Mouse (Mus musculus): Measurements from ENCODE around the gene Lhx6. TPM values are rescaled to one million over a fixed set of nuclear protein-coding genes. Genes with fewer than 3 reads are reported as not detected.

Gene Lhx6
- total and polyA plus RNA-seq, 3 experiments = 1.3 to 3.0 TPM; not detected in 1

- TF ChIP-seq JUND (IDR thresholded peaks at IDR 0.05; ENCODE audit: low read depth, low read length) = no peak
- TF ChIP-seq ETS1 (IDR thresholded peaks at IDR 0.05; ENCODE audit: low read depth, low read length) = peak; percentile 24; the same call in 1 of the 2 replicates
- TF ChIP-seq MXI1 (IDR thresholded peaks at IDR 0.05; ENCODE audit: low read depth, low read length) = no peak
- TF ChIP-seq MEF2A (IDR thresholded peaks at IDR 0.05; ENCODE audit: extremely low read depth, insufficient replicate concordance, low read depth, low read length, poor library complexity, severe bottlenecking) = no peak
- no peak for TF ChIP-seq GATA1 (IDR thresholded peaks at IDR 0.05; ENCODE audit: low read depth, low read length)
- TF ChIP-seq KAT2A (conservative IDR thresholded peaks at IDR 0.05; ENCODE audit: low read depth, low read length) = no peak
- no peak for TF ChIP-seq NRF1 (IDR thresholded peaks at IDR 0.05; ENCODE audit: insufficient read depth, low read depth, low read length, poor library complexity, severe bottlenecking)
- TF ChIP-seq SIN3A (IDR thresholded peaks at IDR 0.05; ENCODE audit: low read length) = no peak
- TF ChIP-seq CHD2 (IDR thresholded peaks at IDR 0.05; ENCODE audit: low read length) = no peak
- TF ChIP-seq SMC3 (IDR thresholded peaks at IDR 0.05; ENCODE audit: low read depth, low read length) = no peak
- no peak for TF ChIP-seq ELF1 (IDR thresholded peaks at IDR 0.05; ENCODE audit: low read depth, low read length)
- no peak for TF ChIP-seq USF2 (IDR thresholded peaks at IDR 0.05; ENCODE audit: borderline replicate concordance in 1 of 2, insufficient read depth in 1 of 2, low read depth in 1 of 2, low read length in 2 of 2)
- no peak for TF ChIP-seq UBTF (IDR thresholded peaks at IDR 0.05; ENCODE audit: borderline replicate concordance, insufficient read depth, low read depth, low read length)
- no peak for TF ChIP-seq RCOR1 (IDR thresholded peaks at IDR 0.05; ENCODE audit: low read depth, low read length)
- TF ChIP-seq ZKSCAN1 (IDR thresholded peaks at IDR 0.05; ENCODE audit: low read depth, low read length) = no peak
- peak; percentile 27 for TF ChIP-seq TAL1 (IDR thresholded peaks at IDR 0.05; ENCODE audit: low read length)
- TF ChIP-seq EP300 (IDR thresholded peaks at IDR 0.05; ENCODE audit: low read depth in 1 of 2, low read length in 2 of 2) = peak in 1 of 2 experiments; percentile 31; a peak in 1 of 4 replicates
- TF ChIP-seq ZC3H11A (IDR thresholded peaks at IDR 0.05; ENCODE audit: low read depth, low read length) = no peak
- H3K27me3 ChIP-seq (ENCODE audit: control insufficient read depth in 1 of 2, insufficient read depth in 2 of 2, low read length in 2 of 2) = peaks cover 0 to 4% of the 10 kb centered on the region in 2 experiments; a peak in 3 of 4 replicates
Observed at GRCm38 (mm10) chr2:36093914-36094475, 11.2 kb downstream of the Lhx6 start.

GRCm38 (mm10) chr2:36093301-36093700 lies 11.9 kb downstream of the Lhx6 start:
- Histone ChIP-seq H3K4me1 (ENCODE audit: control insufficient read depth in 1 of 2, insufficient read depth in 2 of 2, low read length in 2 of 2) (peaks cover 12 to 25% of the 10 kb centered on the region in 2 experiments), H3K27ac (ENCODE audit: control insufficient read depth, low read depth, low read length) (no peak overlapping the region), H3K27me3 (ENCODE audit: control insufficient read depth in 1 of 2, insufficient read depth in 2 of 2, low read length in 2 of 2) (peaks cover 0 to 3% of the 10 kb centered on the region in 2 experiments; a peak in 3 of 4 replicates), H3K79me2 (ENCODE audit: control insufficient read depth, insufficient read depth, low read length, poor library complexity) (no peaks in the 10 kb centered on the region), H3K9ac (ENCODE audit: control insufficient read depth, low read depth, low read length, poor library complexity, severe bottlenecking) (no peak overlapping the region), H3K4me3 (ENCODE audit: control insufficient read depth in 1 of 2, insufficient read depth in 1 of 2, low read depth in 2 of 2, low read length in 2 of 2) (peak overlapping the region in 1 of 2 experiments; percentile 51; a peak in 2 of 4 replicates), H3K36me3 (ENCODE audit: control insufficient read depth in 1 of 2, insufficient read depth in 2 of 2, low read length in 2 of 2) (peaks cover 0 to 12% of the 10 kb centered on the region in 2 experiments; a peak in 2 of 4 replicates), H3K9me3 (replicated peaks; ENCODE audit: insufficient read depth, low read length) (no peaks in the 10 kb centered on the region)
- TF ChIP-seq TAL1 (IDR thresholded peaks at IDR 0.05; ENCODE audit: low read length) (no peak), CHD2 (IDR thresholded peaks at IDR 0.05; ENCODE audit: low read length) (no peak), CTCF (IDR thresholded peaks at IDR 0.05 in 2 of 3, conservative IDR thresholded peaks at IDR 0.05 in 1 of 3; ENCODE audit: control insufficient read depth in 1 of 3, insufficient read depth in 1 of 3, low read depth in 2 of 3, low read length in 3 of 3, poor library complexity in 1 of 3, severe bottlenecking in 1 of 3) (no peak), ZC3H11A (IDR thresholded peaks at IDR 0.05; ENCODE audit: low read depth, low read length) (no peak), ETS1 (IDR thresholded peaks at IDR 0.05; ENCODE audit: low read depth, low read length) (no peak), RCOR1 (IDR thresholded peaks at IDR 0.05; ENCODE audit: low read depth, low read length) (no peak), NRF1 (IDR thresholded peaks at IDR 0.05; ENCODE audit: insufficient read depth, low read depth, low read length, poor library complexity, severe bottlenecking) (no peak), MYB (IDR thresholded peaks at IDR 0.05; ENCODE audit: low read depth, low read length) (no peak), ZKSCAN1 (IDR thresholded peaks at IDR 0.05; ENCODE audit: low read depth, low read length) (no peak)
- DNase-seq (ENCODE audit: low read depth, low spot score) = no peak

More at GRCm38 (mm10) chr2:36093914-36094475, 11.2 kb downstream of the Lhx6 start:
- Histone ChIP-seq H3K36me3 (ENCODE audit: control insufficient read depth in 1 of 2, insufficient read depth in 2 of 2, low read length in 2 of 2) (peaks cover 0 to 12% of the 10 kb centered on the region in 2 experiments; a peak in 2 of 4 replicates), H3K4me1 (ENCODE audit: control insufficient read depth in 1 of 2, insufficient read depth in 2 of 2, low read length in 2 of 2) (peaks cover 12 to 25% of the 10 kb centered on the region in 2 experiments), H3K4me3 (ENCODE audit: control insufficient read depth in 1 of 2, insufficient read depth in 1 of 2, low read depth in 2 of 2, low read length in 2 of 2) (no peak overlapping the region; a peak in 1 of 4 replicates), H3K9ac (ENCODE audit: control insufficient read depth, low read depth, low read length, poor library complexity, severe bottlenecking) (no peak overlapping the region), H3K9me3 (replicated peaks; ENCODE audit: insufficient read depth, low read length) (no peaks in the 10 kb centered on the region), H3K79me2 (ENCODE audit: control insufficient read depth, insufficient read depth, low read length, poor library complexity) (no peaks in the 10 kb centered on the region), H3K27ac (ENCODE audit: control insufficient read depth, low read depth, low read length) (no peak overlapping the region)
- no peak for DNase-seq (ENCODE audit: low read depth, low spot score)
